Mouse (Mus musculus) liver, embryonic 14.5 days (tissue): Measurements from ENCODE around the gene Ext2.

Experiments used
- CTCF ChIP-seq: IDR thresholded peaks from 2 replicates; pipeline ENCODE4 v1.5.1; 2016; ENCODE audit warnings: antibody characterized with exemption, low read depth, control low read depth
- EP300 ChIP-seq: IDR thresholded peaks from 2 replicates; pipeline ENCODE4 v1.6.1; 2016; ENCODE audit warnings: antibody characterized with exemption, low read depth

DNA sequence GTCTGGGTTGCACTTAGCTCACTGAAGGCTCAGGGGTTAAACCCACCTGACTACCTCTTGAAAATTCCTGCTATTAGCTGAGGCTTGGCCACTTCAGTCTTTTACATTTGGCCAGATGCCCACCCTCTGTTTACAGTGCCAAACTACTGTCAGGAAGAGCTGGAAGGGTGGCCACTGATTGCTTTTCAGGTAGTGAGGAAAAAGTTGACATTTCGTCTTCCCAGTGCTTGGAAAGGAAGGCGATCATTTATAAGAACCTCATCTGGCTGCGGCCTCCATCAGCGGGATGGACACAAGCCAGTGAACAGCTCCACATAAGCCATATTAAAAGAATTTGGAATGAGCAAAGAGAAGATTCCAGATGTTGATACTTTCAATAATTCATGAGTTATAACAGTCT, 72.7 kb downstream of the Ext2 start:
- TF ChIP-seq CTCF: no peak
- no peak for TF ChIP-seq EP300
